Mouse (Mus musculus): ENCODE measurements at regions not wholly inside any gene's neighbourhood (a gene's known extent, or its start where the extent isn't known, plus 50 kb on each side); places are given as distances from the start of the nearest gene placed in this dataset.

- DNase-seq (ENCODE audit: extremely low spot score): no peak
Observed at GRCm38 (mm10) chr3:149169442-149169841, 179.1 kb upstream of the Adgrl2 start.

GRCm38 (mm10) chr3:149167997-149168396 lies 177.6 kb upstream of the Adgrl2 start:
- no peak for DNase-seq (ENCODE audit: extremely low spot score)

DNA sequence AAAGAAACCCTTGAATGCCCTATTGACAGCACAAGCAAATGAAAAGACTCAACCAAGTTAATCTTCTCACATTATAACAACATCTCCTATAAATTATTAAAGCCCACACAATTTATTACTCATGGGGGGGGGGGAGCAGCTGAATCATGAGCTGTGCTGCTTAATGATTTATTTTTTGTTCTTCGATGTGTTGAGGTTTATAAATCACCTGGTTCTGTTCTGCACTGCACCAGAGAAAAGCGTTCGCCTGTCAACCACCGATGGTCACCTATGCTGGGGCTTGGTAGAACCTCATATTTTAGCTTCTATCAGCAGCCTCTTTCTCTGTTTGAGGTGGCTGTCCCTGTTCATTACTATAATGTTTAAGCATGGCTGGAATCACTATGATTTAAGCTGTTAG lies 174.4 kb upstream of the Adgrl2 start:
- no peak for DNase-seq (ENCODE audit: extremely low spot score)

GRCm38 (mm10) chr3:149163591-149163990 lies 173.2 kb upstream of the Adgrl2 start:
- no peak for DNase-seq (ENCODE audit: extremely low spot score)

DNA sequence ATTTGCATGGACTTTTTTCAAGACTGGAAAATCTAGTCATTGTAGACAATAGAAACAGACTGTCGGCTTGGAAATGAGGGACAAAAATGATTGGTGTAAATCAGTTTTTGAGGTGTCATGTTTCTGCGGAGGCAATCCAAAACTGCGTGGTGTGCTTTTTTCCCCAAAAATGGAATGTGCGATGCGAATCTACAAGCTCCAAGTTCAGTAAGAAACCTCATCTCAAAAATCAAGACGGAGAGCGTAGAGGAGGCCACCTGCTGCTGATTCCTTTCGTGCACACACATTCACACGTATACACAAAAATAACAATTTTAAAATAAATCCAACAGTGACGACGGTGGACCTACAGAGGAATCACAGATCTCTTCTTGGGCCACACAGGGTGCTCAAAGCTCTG lies 170.5 kb upstream of the Adgrl2 start:
- no peak for DNase-seq (ENCODE audit: extremely low spot score)

- no peak for DNase-seq (ENCODE audit: extremely low spot score)
Observed at GRCm38 (mm10) chr3:149157381-149157780, 167.0 kb upstream of the Adgrl2 start.

DNA sequence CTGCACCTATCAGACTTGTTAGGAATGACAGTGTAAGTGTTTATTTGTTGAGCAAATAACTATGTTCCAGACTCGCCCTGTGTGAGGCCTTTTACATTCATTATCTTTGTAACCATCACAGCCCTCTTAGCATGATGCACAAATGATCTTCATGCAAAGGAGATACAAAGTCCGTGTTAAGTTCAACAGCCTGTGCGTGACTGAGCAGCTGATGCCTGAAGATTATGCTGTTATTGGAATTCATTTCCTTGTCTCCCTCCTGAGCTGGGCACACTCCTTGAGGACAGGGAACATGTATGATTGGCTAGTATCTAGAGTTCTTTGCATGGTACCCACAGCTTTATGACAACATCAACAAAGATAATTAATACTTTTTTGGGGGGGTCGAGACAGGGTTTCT lies 162.0 kb upstream of the Adgrl2 start:
- DNase-seq (ENCODE audit: extremely low spot score): no peak

- no peak for DNase-seq (ENCODE audit: extremely low spot score)
Observed at GRCm38 (mm10) chr3:149150796-149151195, 160.4 kb upstream of the Adgrl2 start.

GRCm38 (mm10) chr3:149148608-149149007 lies 158.3 kb upstream of the Adgrl2 start:
- DNase-seq (ENCODE audit: extremely low spot score): no peak

GRCm38 (mm10) chr3:149147916-149148315 lies 157.6 kb upstream of the Adgrl2 start:
- no peak for DNase-seq (ENCODE audit: extremely low spot score)

GRCm38 (mm10) chr3:149146673-149147072 lies 156.3 kb upstream of the Adgrl2 start:
- no peak for DNase-seq (ENCODE audit: extremely low spot score)

DNA sequence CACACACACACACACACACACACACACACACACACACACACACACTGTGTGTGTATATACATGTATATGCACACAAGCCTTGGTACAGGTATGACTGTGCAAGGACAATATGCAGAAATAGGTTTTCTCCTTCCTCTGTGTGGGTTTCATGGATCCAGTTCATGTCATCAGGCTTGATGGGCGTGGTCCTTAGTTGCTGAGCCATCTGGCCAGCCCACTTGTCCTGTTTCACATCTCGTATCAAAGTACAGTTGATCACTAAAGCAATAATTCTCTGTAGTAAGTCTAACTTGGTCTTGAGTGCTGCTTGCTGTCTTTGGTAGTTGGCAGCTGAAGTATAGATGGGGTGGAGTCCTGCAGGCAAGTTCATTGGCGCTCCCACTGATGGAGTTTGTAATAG lies 150.1 kb upstream of the Adgrl2 start:
- no peak for DNase-seq (ENCODE audit: extremely low spot score)

- no peak for DNase-seq (ENCODE audit: extremely low spot score)
Observed at GRCm38 (mm10) chr3:149134028-149134938, 143.9 kb upstream of the Adgrl2 start.

- no peak for DNase-seq (ENCODE audit: extremely low spot score)
Observed at GRCm38 (mm10) chr3:149118806-149119205, 128.5 kb upstream of the Adgrl2 start.

GRCm38 (mm10) chr3:149117684-149118056 lies 127.3 kb upstream of the Adgrl2 start:
- no peak for DNase-seq (ENCODE audit: extremely low spot score)

- DNase-seq (ENCODE audit: extremely low spot score): peak; percentile 20
Observed at GRCm38 (mm10) chr3:149117018-149117683, 126.8 kb upstream of the Adgrl2 start.

- DNase-seq (ENCODE audit: extremely low spot score): no peak
Observed at GRCm38 (mm10) chr3:149116604-149117003, 126.2 kb upstream of the Adgrl2 start.

DNA sequence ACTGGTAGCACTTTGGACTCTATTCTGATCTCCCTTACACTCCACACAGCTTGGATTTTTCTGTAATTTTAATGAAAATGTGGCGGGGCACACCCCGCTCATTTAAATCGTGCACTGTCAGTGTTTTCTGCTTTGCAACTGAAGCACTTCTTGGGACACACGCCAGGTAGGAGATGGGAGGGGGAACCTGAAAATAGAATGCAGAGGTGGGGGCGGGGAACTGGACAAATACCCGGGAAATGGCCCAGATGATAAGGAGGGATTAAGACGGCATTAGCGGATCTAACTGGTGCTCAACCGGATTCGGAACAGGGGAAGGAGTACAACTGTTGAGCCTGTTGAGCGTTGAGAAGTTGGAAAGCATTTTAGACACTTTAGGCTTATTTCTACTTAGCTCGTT lies 125.5 kb upstream of the Adgrl2 start:
- DNase-seq (ENCODE audit: extremely low spot score): no peak

- DNase-seq (ENCODE audit: extremely low spot score): no peak
Observed at GRCm38 (mm10) chr3:149112878-149113277, 122.5 kb upstream of the Adgrl2 start.

DNA sequence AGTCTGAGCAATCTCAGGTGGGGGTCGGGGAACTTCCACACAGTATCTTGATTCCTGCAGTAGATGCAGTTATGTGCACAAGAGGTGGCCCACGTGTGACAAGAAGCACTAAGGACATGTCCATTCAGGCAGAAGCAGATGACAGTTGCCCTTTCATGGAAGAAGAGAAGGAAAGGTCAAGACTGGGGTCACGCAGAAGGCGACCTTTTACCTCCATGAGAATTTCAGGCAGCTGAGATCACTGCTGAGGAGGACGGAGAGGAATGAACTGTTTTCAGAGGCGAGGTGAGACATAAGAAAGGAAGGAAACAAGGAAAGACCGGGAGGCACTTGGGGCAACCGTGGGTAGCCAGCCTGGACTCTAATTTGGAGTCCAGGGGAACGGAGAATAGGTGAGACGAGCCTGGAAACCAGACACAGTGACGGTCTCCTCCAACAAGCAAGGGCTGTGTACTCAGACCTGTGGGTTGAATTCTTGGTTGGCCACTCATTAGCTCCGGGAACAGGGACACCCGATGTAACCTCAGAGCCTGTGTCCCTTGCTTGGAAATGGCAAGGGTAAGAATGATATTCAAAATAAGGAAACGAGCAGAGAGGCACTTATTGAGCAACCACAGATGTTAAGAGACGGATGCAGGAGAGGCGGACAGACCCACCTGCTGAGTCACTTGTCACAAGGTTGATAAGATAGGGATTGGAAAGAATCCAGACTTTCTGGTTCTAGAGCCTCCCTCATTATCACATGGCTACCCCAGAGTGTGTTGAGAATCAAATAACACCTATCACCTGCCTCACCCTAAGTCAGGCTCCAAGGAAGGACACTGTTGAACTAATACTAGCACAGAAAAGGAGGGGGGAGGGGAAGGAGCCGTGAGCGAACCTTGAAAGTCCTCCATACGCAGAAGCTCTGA lies 121.4 kb upstream of the Adgrl2 start:
- DNase-seq (ENCODE audit: extremely low spot score): peak; percentile 55

GRCm38 (mm10) chr3:149110831-149111230 lies 120.5 kb upstream of the Adgrl2 start:
- DNase-seq (ENCODE audit: extremely low spot score): no peak
